Mouse (Mus musculus): ENCODE measurements around the gene Alyref. TPM values are rescaled to one million over a fixed set of nuclear protein-coding genes. Genes with fewer than 3 reads are reported as not detected.

Alyref gene
- polyA plus RNA-seq, 1 experiment from 2014 or later: 162 TPM

GRCm38 (mm10) chr11:120573585-120574277 lies 24.4 kb downstream of the Alyref start:
- peak overlapping the region; percentile 98 for H3K27ac ChIP-seq (ENCODE audit: low read depth)
- no peaks in the 10 kb centered on the region for H3K9me3 ChIP-seq (ENCODE audit: low read length)
- WGBS (ENCODE audit: insufficient replicate concordance): under 1% methylated on average over 23 of the region's 23 CpGs
- no peak for TF ChIP-seq CTCF (IDR thresholded peaks at IDR 0.05; ENCODE audit: low read depth)
- TF ChIP-seq EP300 (IDR thresholded peaks at IDR 0.05; ENCODE audit: low read depth): no peak
- peaks cover 31% of the 10 kb centered on the region for H3K4me1 ChIP-seq (ENCODE audit: insufficient read depth)
- peak overlapping the region; percentile 87 for H3K9ac ChIP-seq (replicated peaks)
- H3K36me3 ChIP-seq (replicated peaks; ENCODE audit: insufficient read depth, low read length): peaks cover 27% of the 10 kb centered on the region
- DNase-seq (peak; percentile 44), ATAC-seq (0 out of 2 replicates have a peak, but pooled peaks have one; percentile 0)
- no peaks in the 10 kb centered on the region for H3K27me3 ChIP-seq (ENCODE audit: insufficient read depth, low read length)
- peak overlapping the region; percentile 93 for H3K4me3 ChIP-seq (ENCODE audit: low read depth, low read length)
- peak overlapping the region; percentile 90 for H3K4me2 ChIP-seq (ENCODE audit: low read depth, low read length)

DNA sequence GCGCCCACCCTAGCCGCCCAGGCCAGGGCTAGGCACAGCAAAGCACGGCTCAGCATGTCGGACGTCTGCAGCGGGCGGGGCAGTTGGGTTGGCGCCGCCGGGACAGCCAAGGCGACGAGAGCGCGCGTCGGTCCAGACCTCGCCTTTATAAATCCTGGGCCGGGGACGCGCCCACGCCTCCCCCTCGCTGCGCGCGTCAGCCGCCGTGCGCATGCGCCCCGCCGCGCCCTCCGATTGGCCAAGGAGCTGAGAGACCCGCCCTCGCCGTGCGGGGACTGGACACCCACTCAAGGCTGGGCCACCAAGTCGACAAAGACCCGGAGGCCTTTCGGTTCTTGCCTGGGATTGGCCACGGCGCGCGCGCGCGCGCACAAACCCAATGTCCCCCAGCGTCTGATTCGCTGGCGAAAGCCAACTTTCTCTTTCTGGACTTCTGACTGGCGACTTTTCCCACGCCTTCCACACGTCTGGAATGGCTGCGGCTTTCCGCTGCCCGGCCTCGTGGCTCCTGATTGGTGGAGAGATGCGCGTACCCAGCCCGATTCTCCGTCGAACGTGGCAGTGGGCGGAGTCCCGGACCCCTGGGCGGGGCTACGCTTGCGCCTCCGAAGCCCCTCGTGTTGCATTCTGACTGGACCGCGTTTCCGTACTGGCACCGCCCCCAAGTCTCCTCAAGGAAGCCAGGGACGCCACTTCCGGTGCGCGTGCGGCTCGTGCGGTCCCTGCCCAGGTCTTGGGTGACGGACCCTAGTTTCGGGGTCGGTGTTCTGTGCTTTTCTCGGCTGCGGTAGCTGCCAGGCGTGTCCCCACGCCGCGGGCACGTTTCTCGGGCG lies 25.2 kb downstream of the Alyref start, which contains the start of gene P4hb:
Gene P4hb, minus strand, starts transcription at position 502 of the 833 bp plus-strand sequence.
- no peaks in the 10 kb centered on the region for H3K9me3 ChIP-seq (ENCODE audit: low read length)
- WGBS (ENCODE audit: insufficient replicate concordance): under 1% methylated on average over 92 of the region's 94 CpGs
- peak within 1 kb of the TSS; percentile 93 for H3K9ac ChIP-seq (replicated peaks)
- peak; percentile 99 for DNase-seq
- peak within 1 kb of the TSS; percentile 98 for H3K27ac ChIP-seq (ENCODE audit: low read depth)
- ATAC-seq: peak; percentile 91
- peaks cover 27% of the 10 kb centered on the region for H3K36me3 ChIP-seq (replicated peaks; ENCODE audit: insufficient read depth, low read length)
- TF ChIP-seq EP300 (IDR thresholded peaks at IDR 0.05; ENCODE audit: low read depth) (peak; percentile 63), CTCF (IDR thresholded peaks at IDR 0.05; ENCODE audit: low read depth) (no peak)
- H3K4me1 ChIP-seq (ENCODE audit: insufficient read depth): peaks cover 27% of the 10 kb centered on the region
- H3K4me3 ChIP-seq (ENCODE audit: low read depth, low read length): peak within 1 kb of the TSS; percentile 93
- no peaks in the 10 kb centered on the region for H3K27me3 ChIP-seq (ENCODE audit: insufficient read depth, low read length)
- H3K4me2 ChIP-seq (ENCODE audit: low read depth, low read length): peak within 1 kb of the TSS; percentile 90

GRCm38 (mm10) chr11:120572417-120572751 lies 25.8 kb downstream of the Alyref start:
- H3K9ac ChIP-seq (replicated peaks): peak overlapping the region; percentile 93
- H3K36me3 ChIP-seq (replicated peaks; ENCODE audit: insufficient read depth, low read length): peaks cover 29% of the 10 kb centered on the region
- no peak for DNase-seq
- peak; percentile 2; the same call in 1 of the 2 replicates for ATAC-seq
- peaks cover 26% of the 10 kb centered on the region for H3K4me1 ChIP-seq (ENCODE audit: insufficient read depth)
- H3K4me2 ChIP-seq (ENCODE audit: low read depth, low read length): peak overlapping the region; percentile 90
- H3K9me3 ChIP-seq (ENCODE audit: low read length): no peaks in the 10 kb centered on the region
- TF ChIP-seq EP300 (IDR thresholded peaks at IDR 0.05; ENCODE audit: low read depth) (no peak), CTCF (IDR thresholded peaks at IDR 0.05; ENCODE audit: low read depth) (no peak)
- peak overlapping the region; percentile 93 for H3K4me3 ChIP-seq (ENCODE audit: low read depth, low read length)
- under 1% methylated on average over 19 of the region's 24 CpGs for WGBS (ENCODE audit: insufficient replicate concordance)
- H3K27ac ChIP-seq (ENCODE audit: low read depth): peak overlapping the region; percentile 86
- H3K27me3 ChIP-seq (ENCODE audit: insufficient read depth, low read length): no peaks in the 10 kb centered on the region

GRCm38 (mm10) chr11:120571754-120572416 lies 26.3 kb downstream of the Alyref start:
- ATAC-seq: no peak
- no peak for DNase-seq
- Histone ChIP-seq H3K9ac (replicated peaks) (peak overlapping the region; percentile 93), H3K4me3 (ENCODE audit: low read depth, low read length) (peak overlapping the region; percentile 93), H3K9me3 (ENCODE audit: low read length) (no peaks in the 10 kb centered on the region), H3K27ac (ENCODE audit: low read depth) (peak overlapping the region; percentile 86), H3K4me2 (ENCODE audit: low read depth, low read length) (peak overlapping the region; percentile 90), H3K4me1 (ENCODE audit: insufficient read depth) (peaks cover 26% of the 10 kb centered on the region), H3K36me3 (replicated peaks; ENCODE audit: insufficient read depth, low read length) (peaks cover 34% of the 10 kb centered on the region), H3K27me3 (ENCODE audit: insufficient read depth, low read length) (no peaks in the 10 kb centered on the region)
- WGBS (ENCODE audit: insufficient replicate concordance): 6% methylated on average over 11 of the region's 11 CpGs
- TF ChIP-seq CTCF (IDR thresholded peaks at IDR 0.05; ENCODE audit: low read depth): no peak
- no peak for TF ChIP-seq EP300 (IDR thresholded peaks at IDR 0.05; ENCODE audit: low read depth)

DNA sequence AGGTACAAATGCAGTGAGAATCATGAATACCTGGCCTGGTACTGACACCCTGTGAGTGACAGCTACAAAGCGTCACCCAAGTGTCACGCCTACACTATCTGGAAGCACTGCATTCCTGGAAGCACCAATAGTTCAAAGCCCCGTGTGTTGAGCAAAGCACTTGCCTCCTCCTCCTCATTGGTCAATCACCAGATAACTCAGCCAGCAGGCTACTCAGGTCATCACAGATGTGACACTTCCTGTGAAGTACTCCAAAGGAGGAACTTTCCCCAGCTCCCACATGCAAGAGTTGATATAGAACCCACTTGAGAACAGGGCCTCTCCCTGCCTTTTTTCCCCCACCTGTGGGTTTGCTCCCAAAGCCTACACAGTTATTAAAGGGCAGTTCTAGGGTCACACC lies 27.0 kb downstream of the Alyref start:
- H3K4me1 ChIP-seq (ENCODE audit: insufficient read depth): peaks cover 26% of the 10 kb centered on the region

More for the DNA sequence above, 27.0 kb downstream of the Alyref start:
- no peak for ATAC-seq
- Histone ChIP-seq H3K9ac (replicated peaks) (peak overlapping the region; percentile 93), H3K4me3 (ENCODE audit: low read depth, low read length) (peak overlapping the region; percentile 93), H3K9me3 (ENCODE audit: low read length) (no peaks in the 10 kb centered on the region), H3K4me2 (ENCODE audit: low read depth, low read length) (peak overlapping the region; percentile 90), H3K36me3 (replicated peaks; ENCODE audit: insufficient read depth, low read length) (peaks cover 42% of the 10 kb centered on the region), H3K27me3 (ENCODE audit: insufficient read depth, low read length) (no peaks in the 10 kb centered on the region), H3K27ac (ENCODE audit: low read depth) (peak overlapping the region; percentile 86)
- peak; percentile 56 for DNase-seq
- 26% methylated on average over 3 of the region's 3 CpGs for WGBS (ENCODE audit: insufficient replicate concordance)
- TF ChIP-seq EP300 (IDR thresholded peaks at IDR 0.05; ENCODE audit: low read depth) (no peak), CTCF (IDR thresholded peaks at IDR 0.05; ENCODE audit: low read depth) (no peak)
